Mouse (Mus musculus) gastrocnemius, postnatal 25 days (tissue): Measurements from ENCODE around the gene Rbp1. TPM values are rescaled to one million over a fixed set of nuclear protein-coding genes. Genes with fewer than 3 reads are reported as not detected.

ENCODE experiments used
- DNase-seq: peaks from one replicate; pipeline ENCODE4 v3.0.0; 2022
- long read RNA-seq, 2 experiments: library from polyadenylated mRNA; stranded (forward); transcript quantifications; one replicate each; pipeline ENCODE4 v2.0.0; 2021
- total RNA-seq, 2 experiments: library from RNA; stranded (reverse); gene quantifications; 1 replicate in 1 of 2; 2 replicates in 1 of 2; pipeline ENCODE4 v1.2.3; 2021

Gene Rbp1
- total RNA-seq: 1 to 10 TPM; 1.8 to 3.0 TPM
- long read RNA-seq, experiment 1, transcript Rbp1-201 (4 exons, 2,652 nt): major isoform, 7 of 13 reads
- long read RNA-seq, experiment 1, partial matches to known transcripts: 6 of 13 reads
- long read RNA-seq, experiment 1, other reads (novel, unspliced or antisense): 0 of 13 reads
- long read RNA-seq, experiment 2, transcript Rbp1-201 (4 exons, 2,652 nt): major isoform, 8 of 19 reads
- long read RNA-seq, experiment 2, partial matches to known transcripts: 11 of 19 reads
- long read RNA-seq, experiment 2, other reads (novel, unspliced or antisense): 0 of 19 reads

- DNase-seq: no peak
Observed at GRCm38 (mm10) chr9:98422656-98423055, at the start of gene Rbp1. Gene Rbp1 (plus strand): TSS chr9:98422961.

- DNase-seq: no peak
Observed at GRCm38 (mm10) chr9:98373358-98373757, 49.4 kb upstream of the Rbp1 start.

DNA sequence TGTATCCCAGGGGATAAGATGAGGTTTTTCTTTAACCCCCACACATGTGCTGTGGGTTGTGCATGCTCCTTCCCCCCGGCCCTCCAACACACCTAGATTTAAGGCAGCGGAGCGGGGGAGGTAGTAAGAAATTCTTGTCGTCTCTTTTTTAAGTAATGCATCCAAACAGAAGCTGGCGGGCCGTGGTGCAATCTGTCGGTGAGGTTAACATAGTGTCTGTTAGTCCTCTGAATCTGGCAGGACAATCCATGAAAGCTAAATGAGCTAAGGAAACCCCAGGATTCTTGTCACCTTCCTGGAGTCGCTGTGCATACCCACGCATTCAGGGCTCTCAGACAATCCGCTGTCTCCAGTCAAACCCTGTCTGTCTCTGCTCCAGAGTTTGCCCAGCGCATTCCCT lies 47.9 kb upstream of the Rbp1 start:
- no peak for DNase-seq

DNA sequence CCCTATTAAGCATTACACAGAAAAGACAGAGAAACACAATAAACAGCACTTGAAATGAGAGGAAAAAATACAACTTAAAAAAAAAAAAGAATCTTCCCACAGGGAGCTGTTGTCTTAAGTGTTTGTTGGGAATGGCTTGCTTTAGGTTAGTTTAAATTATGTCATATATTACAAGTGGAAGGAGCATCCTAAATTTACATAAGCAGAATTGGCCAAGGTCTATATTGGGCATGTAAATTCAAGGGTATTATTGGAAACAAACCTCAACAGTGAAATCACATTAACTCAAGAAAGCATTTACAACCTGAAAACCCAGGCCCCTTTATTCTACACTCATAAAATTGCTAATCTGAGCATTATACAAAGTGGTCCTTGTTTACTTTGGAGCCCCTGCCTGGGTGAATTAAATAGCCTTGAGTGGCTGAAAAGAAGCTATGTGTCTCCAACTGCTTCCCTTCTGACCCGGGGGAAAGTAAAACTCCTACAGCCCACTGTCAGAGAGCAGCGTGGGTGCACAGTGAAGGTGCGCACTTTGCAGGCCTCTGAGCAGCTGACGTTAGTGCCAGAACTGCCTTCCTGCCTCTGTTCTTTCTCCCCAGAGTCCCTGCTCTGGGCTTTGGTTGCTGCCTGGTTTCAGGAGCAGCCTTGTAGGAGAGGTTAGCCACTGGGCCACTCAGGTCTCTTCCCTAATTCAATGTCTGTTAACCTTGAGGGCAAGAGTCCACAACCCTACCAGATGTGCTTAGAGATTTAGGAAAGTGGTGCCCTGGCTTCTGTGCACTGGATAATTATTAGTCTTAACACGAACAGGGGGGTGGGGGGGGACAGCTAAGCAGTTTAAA lies 47.2 kb upstream of the Rbp1 start:
- no peak for DNase-seq

- DNase-seq: no peak
Observed at GRCm38 (mm10) chr9:98379736-98380135, 43.0 kb upstream of the Rbp1 start.

DNA sequence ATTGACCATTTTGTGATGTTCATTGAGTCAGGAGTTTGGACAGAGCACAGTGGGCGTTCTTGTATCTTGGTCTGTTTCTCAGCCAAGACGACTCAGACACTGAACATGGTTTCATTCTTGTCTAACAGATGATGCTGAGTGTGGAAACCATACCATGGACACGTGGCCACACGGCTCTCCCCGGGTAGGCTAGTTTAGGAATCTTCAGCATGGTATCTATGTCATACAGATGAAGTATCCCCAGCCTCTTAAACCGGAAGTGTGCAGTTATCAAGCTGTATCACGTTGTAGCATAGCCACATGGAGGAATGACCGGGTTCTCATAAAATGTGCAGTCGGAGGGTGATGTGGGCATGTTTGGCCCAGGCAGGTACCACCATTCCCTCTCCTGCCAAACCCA lies 42.2 kb upstream of the Rbp1 start:
- no peak for DNase-seq

DNA sequence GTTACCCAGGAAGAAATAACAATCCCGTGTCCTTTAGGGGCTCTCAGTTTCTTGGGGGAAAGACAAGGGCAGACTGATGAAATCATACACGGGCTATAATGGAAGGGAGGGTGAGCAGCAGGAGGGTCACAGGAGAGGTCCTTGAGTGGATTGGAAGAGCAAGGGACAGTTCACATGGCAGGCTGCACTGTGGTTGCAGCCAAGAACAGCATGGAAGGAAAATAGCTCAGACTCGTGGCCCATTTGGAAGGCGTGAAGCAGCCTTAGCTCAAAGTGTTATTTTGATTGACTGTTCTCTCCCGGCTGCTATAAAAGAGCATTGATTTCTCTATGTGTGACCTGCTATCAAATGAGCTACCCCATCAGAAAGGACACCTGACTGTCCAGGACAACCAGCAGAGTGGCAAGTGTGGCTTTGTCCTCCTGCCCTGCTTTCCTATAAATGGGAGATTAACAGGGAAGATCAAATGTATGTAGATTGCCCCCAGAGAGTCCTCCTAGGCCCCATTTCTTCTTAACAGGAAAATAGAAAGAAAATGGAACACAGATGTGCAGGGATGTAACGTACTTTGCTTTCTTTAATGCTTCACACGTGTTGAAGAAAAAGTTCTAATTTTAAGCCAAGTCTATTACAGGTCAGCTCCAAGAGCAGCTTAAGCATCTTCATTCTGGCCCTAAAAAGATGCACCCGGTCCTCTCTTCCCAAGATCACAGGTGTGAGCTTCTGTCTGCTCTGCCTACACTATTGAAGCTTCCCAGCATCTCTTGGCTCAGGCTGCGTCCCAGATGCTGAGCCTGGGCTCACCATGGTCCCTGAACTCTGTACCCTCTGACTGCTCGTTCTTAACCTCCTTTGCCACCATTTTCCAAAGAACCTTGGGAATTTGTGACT lies 34.8 kb upstream of the Rbp1 start:
- no peak for DNase-seq

DNA sequence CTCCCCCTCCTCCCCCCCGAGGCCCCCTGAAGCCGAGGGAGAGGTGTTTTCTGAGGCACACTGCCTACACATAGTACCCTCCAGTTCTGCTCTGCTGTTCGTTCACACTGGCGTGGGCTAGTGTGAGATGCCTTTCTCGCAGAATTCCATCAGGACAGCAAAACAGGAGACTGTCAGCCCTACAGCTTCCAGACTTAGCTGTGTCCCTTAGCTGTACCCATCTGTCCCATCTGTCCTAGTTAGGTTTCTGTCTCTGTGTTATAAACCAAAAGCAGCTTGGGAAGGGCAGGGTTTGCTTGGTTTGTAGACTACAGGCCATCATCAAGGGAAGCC lies 34.2 kb upstream of the Rbp1 start:
- DNase-seq: no peak

DNA sequence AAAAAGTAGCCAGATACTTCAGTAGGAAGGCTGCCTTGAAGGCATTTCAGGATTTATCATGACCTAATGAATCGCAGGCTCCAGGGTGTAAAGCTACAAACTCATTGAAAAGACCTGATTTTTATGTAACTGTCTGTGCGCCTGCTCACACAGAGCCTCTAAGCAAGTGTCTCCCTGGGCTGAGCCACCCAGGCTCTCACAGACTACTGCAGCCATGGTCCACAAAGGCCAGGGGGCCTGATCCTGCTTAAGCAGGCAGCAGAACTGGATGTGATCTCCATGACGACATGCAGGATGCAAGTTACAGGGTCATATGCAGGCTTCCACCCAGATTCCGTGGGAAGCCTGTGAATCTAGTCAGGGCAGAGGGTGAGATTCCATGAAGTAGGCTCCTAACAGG lies 29.3 kb upstream of the Rbp1 start:
- no peak for DNase-seq

GRCm38 (mm10) chr9:98397211-98397610 lies 25.6 kb upstream of the Rbp1 start:
- DNase-seq: no peak

DNA sequence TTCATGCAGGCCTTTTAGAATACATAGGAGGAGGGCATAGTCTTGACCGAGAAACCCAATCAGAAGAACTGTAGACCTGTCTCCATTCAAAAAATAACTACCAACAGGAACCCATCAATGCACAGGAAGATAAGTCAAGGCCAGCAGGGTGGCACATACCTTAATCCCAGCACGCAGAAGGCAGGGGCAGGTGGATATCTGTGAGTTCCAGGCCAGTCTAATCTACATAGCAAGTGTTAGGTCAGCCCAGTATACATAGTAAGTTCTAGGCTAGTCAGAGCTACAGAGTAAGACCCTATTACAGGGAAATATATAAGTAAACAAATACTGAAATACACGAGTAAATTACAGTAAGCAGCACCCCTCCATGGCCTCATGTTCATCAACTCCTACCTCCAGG lies 24.9 kb upstream of the Rbp1 start:
- DNase-seq: no peak

DNA sequence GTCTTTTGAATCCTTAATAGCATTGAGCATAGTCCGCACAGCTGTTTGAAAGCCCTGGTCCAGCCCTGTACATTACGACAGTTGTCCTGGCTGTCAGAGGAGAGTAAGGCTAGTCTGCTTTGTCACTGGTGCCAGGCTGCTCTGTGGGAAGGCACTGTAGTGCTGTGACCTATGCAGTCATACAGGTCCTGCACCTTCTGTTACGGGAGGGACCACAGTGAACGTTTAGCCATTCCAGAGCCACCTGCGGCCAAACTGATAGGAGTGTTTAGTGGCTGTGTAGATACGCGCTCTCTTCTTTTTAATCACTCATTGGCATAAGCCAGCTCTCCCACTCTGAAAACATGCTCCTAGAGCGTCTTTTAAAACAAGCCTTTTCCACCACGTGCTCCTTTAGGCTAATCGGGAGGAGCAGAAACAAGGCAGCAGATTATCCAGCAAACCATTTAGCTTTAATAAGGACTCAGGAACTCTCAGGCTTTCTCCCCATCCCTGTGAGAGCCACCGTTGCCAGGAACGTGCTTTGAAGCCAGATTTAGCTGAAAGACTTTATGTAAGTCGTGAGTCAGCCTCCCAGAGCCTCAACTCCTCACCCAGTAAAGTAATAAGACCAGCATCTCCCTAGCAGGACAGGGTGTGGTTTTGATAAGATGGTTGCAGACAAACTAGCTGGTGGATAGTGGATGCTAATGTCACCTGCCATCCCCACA lies 22.4 kb upstream of the Rbp1 start:
- DNase-seq: no peak

DNA sequence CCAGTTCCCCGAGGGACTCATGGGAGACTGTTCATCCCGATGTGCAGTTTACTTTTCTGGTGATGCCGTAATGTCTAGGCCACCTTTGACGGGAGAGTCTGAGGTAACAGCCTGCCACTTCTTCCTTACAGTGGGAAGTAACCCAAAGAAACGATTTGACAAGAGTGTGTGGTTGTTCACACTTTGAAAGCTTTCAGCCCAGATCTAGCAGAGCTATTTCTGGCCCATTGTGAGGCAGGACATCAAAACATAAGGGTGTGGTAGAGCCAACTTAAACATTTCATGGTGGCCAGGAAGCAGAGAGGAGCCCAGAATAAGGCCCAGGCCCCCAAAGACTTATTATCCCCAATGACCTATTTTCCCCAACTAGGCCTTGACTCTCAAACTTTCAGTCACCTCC lies 21.1 kb upstream of the Rbp1 start:
- no peak for DNase-seq

- no peak for DNase-seq
Observed at GRCm38 (mm10) chr9:98407771-98408170, 15.0 kb upstream of the Rbp1 start.

GRCm38 (mm10) chr9:98409137-98409536 lies 13.6 kb upstream of the Rbp1 start:
- peak; percentile 16 for DNase-seq

DNA sequence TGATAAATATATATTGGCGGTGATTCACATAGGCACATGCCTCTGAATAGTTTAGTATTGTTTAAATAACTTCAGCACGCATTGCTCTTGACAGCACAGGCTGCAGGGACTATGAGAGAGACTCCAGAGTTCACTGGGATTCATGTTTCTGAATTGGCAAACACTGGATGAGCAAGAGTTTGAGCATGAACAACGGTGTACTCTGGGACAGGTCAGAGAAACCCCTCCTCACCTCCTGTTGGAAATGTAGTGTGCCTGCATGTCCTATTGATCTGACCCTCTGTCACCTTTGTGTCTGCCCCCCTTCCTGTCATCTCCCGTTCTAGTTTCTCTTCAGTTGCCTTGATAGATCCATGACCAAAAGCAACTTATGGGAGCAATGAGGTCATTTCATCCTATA lies 7.3 kb upstream of the Rbp1 start:
- no peak for DNase-seq

DNA sequence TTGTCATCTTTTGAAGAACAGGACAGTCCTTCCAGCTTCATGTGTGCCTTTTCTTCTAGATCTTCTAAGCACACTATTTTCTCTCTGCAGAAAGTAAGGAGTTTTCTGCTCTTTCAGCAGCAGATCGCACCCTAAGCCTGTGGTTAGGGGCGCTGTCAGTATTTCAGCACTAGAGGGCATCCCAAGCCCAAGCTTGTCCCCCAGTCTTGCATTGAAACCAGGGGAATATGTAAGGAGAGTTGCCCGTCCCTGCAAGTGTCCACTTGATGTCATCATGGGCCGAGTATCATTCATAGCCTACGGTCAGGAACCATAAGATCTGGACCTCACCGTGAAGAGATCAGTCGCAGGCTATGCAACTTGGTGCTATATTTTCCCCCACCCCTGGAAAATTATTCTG lies 4.8 kb upstream of the Rbp1 start:
- no peak for DNase-seq

DNA sequence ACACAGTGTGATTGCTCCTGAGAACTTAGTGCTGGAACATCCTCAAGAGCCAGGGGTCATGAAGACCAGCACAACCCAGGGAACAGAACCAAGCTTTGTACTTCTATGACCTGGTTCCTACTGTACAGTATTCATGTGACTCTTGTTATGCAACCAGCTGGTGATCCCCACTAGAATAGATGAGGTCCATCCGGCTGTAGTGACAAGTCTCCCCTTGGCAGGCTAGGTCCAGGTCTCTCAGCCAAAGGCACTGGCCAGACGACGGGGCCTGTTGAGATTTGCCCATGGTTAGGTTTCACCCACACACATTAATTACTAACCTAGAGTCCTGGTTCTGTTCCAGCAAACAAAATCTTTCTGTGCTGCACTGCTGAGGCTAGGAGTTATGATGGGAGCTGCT lies 4.4 kb upstream of the Rbp1 start:
- no peak for DNase-seq

DNA sequence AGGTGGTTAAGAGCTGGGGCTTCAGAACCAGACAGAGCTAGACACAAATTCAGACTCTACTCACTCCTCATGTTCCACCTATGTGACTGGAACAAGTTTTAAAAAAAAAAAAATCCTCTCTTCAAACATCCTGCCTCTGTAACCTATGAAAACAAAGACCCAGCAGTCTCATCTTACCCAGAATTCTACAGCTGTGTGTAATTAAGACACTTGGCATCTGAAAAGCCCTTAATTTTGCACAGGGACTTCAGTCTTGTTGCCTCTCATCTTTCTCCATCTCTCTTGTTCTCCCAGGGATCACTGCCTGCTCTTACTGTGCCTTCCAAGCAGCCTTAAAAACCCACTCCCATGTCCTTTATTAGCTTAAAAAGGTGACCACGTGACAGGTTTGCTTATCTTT lies 2.1 kb upstream of the Rbp1 start:
- no peak for DNase-seq

DNA sequence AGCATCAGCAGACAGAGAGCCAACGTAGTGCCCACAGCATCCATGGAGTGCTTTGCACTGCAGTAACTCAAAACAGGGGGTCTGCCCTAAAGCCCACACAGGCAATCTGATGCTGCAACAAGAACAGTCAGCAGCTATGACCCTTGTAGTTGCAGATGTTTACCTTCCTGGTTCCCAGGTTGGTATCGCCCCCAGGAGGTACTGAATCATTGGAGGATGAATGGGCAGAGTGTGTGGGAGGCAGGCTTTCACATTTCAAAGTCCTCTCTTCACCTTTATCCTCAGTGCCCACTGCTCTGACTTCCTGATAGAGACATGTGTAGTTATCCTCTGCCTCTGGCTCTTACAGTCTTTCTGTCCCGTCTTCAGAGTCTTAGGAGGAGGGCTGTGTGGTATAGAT lies 858 bp upstream of the Rbp1 start:
- no peak for DNase-seq

GRCm38 (mm10) chr9:98423691-98424090 lies 930 bp downstream of the Rbp1 start:
- no peak for DNase-seq

- DNase-seq: no peak
Observed at GRCm38 (mm10) chr9:98424291-98424690, 1.5 kb downstream of the Rbp1 start.
